Mouse (Mus musculus): ENCODE data around the gene Tnfsf13. TPM values are rescaled to one million over a fixed set of nuclear protein-coding genes. Genes with fewer than 3 reads are reported as not detected.

Tnfsf13 gene
- total and polyA plus RNA-seq, 2 experiments = 1.1 to 1.4 TPM

DNA sequence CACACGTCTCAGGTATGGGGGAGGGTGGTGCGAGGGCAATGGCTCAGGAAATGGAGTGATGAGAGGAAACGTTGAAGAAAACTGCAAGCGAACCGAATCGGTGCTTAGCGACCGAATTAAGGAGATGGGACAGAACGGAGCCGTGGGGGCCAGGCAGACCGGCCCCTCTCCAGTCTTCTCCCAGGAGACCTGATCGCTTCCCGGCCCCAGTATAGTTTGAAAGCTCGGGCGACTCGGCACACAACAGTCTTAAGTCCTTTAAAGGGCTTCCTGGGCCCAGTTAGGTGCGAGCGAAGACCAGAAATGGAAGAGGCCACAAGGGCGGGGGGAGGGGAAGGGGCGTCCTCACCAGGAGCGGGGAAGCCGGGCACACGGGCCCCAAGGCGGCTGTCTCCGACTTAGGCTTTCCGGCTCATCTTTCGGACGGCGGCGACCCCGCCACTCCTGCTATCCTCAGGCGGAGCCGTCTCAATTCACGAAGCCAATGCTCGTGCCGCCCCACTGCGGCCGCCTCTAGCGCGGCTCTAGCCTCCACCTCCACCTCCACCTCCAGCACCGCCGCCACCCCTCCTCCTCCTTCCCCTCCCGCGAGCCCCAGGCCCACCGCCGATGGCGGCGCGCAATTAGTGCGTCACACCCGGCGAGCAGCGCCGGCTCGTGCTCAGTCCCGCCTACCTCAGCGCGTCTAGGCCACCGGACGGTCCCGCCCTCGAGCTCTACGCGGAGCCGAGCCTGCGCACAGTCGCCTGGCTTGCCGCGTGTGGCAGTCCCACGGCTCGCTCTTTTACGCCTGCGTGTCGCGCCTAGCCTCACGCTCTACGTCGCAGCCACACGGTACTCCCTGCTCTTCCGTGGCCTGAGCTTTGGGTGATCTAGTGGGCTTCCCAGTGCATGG, 4.0 kb downstream of the Tnfsf13 start, which contains the start of gene Senp3:
Gene Senp3 (minus strand): TSS at position 771 of the 895 bp plus-strand sequence.
- Histone ChIP-seq H3K27ac (replicated peaks; ENCODE audit: insufficient read depth, low read depth, low read length) (peak within 1 kb of the TSS; percentile 94), H3K27me3 (ENCODE audit: control insufficient read depth, insufficient read depth, low read length) (no peaks in the 10 kb centered on the region), H3K9ac (ENCODE audit: low read depth, low read length) (peak within 1 kb of the TSS; percentile 84), H3K4me3 (ENCODE audit: insufficient read depth, low read depth, low read length) (peak within 1 kb of the TSS; percentile 78), H3K79me2 (ENCODE audit: control insufficient read depth, insufficient read depth, low read length) (peaks cover 11% of the 10 kb centered on the region; the same call in 1 of the 2 replicates), H3K36me3 (ENCODE audit: control insufficient read depth, insufficient read depth, low read length) (peaks cover 15% of the 10 kb centered on the region), H3K4me1 (ENCODE audit: control insufficient read depth, insufficient read depth, low read length) (peaks cover 11% of the 10 kb centered on the region)
- TF ChIP-seq POLR2A (IDR thresholded peaks at IDR 0.05; ENCODE audit: extremely low read depth, insufficient read depth, low read length) (peak; percentile 86), CTCF (IDR thresholded peaks at IDR 0.05; ENCODE audit: low read depth, low read length) (no peak)
- DNase-seq (ENCODE audit: extremely low read depth, low read depth, low spot score) = peak; percentile 85
- WGBS = under 1% methylated on average over 78 of the region's 80 CpGs

DNA sequence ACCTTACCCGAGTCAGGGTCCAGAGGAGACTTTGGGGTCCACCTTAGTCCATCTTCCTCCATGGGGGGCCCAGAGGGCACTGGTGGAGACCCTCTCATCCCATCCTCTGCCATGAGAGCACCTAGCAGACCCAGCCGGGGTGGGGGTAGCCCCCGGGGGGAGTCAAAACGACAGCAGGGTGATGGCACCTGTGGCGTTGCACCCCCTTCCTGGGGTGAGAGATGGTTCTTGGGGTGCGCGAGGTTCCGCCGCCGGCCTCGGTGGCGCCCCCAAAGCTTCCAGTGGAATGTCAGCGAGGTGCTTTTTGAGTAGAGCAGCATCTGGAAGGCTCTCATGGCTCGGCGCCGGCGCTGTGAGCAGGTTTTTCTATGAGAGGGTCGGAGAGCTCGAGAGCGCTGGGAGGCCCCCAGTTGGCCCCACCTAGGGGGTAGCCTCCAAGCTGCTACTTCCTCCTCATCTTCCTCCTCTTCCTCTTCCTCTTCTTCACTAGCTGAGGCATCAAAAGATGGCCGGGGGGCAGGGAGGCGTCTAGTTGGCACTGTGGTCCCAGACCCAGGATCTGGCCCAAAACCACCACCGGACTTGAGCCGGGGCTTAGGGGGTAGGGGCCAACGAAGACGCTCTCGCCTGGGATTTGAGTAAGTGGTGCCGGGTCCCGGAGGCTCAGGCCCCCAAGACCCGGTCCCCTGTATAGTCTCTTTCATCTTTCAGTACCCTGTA, 5.3 kb downstream of the Tnfsf13 start:
- Histone ChIP-seq H3K9ac (ENCODE audit: low read depth, low read length) (no peak overlapping the region), H3K4me3 (ENCODE audit: insufficient read depth, low read depth, low read length) (no peak overlapping the region), H3K27ac (replicated peaks; ENCODE audit: insufficient read depth, low read depth, low read length) (no peak overlapping the region), H3K36me3 (ENCODE audit: control insufficient read depth, insufficient read depth, low read length) (peaks cover 24% of the 10 kb centered on the region), H3K27me3 (ENCODE audit: control insufficient read depth, insufficient read depth, low read length) (no peaks in the 10 kb centered on the region), H3K79me2 (ENCODE audit: control insufficient read depth, insufficient read depth, low read length) (peaks cover 14% of the 10 kb centered on the region; the same call in 1 of the 2 replicates), H3K4me1 (ENCODE audit: control insufficient read depth, insufficient read depth, low read length) (peaks cover 5% of the 10 kb centered on the region)
- TF ChIP-seq POLR2A (IDR thresholded peaks at IDR 0.05; ENCODE audit: extremely low read depth, insufficient read depth, low read length) (no peak), CTCF (IDR thresholded peaks at IDR 0.05; ENCODE audit: low read depth, low read length) (no peak)
- 85% methylated on average over 30 of the region's 30 CpGs for WGBS
- no peak for DNase-seq (ENCODE audit: extremely low read depth, low read depth, low spot score)

DNA sequence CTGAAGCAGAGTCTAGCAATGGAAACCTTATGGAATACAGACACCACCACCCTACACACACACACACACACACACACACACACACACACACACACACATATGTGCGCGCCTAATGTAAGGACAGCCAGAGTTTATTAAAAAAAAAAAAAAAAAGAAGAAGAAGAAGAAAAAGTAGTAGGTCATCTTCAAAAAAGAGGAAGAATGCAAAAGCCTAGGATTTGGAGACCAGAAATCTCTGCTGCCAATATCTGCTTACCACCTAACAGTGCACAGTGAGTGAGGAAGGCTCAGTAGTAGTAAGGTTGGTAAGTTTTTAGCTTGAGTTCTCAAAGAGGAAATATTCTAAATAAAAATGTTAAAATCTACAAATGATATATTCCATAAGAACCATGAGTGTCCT, 6.4 kb downstream of the Tnfsf13 start:
- no peak overlapping the region for H3K9ac ChIP-seq (ENCODE audit: low read depth, low read length)
- no peak for DNase-seq (ENCODE audit: extremely low read depth, low read depth, low spot score)
- H3K4me3 ChIP-seq (ENCODE audit: insufficient read depth, low read depth, low read length) = no peak overlapping the region
- no peak overlapping the region for H3K27ac ChIP-seq (replicated peaks; ENCODE audit: insufficient read depth, low read depth, low read length)
- TF ChIP-seq POLR2A (IDR thresholded peaks at IDR 0.05; ENCODE audit: extremely low read depth, insufficient read depth, low read length) (no peak), CTCF (IDR thresholded peaks at IDR 0.05; ENCODE audit: low read depth, low read length) (no peak)
- WGBS = 89% methylated on average over 2 of the region's 2 CpGs
- no peaks in the 10 kb centered on the region for H3K27me3 ChIP-seq (ENCODE audit: control insufficient read depth, insufficient read depth, low read length)
- peaks cover 26% of the 10 kb centered on the region for H3K36me3 ChIP-seq (ENCODE audit: control insufficient read depth, insufficient read depth, low read length)
- peaks cover 2% of the 10 kb centered on the region for H3K4me1 ChIP-seq (ENCODE audit: control insufficient read depth, insufficient read depth, low read length)
- H3K79me2 ChIP-seq (ENCODE audit: control insufficient read depth, insufficient read depth, low read length) = peaks cover 14% of the 10 kb centered on the region; the same call in 1 of the 2 replicates

GRCm38 (mm10) chr11:69672211-69672706, 13.3 kb downstream of the Tnfsf13 start, which contains the start of gene Eif4a1:
Eif4a1 (minus strand) TSS chr11:69672423.
- Histone ChIP-seq H3K36me3 (ENCODE audit: control insufficient read depth, insufficient read depth, low read length) (peaks cover 55% of the 10 kb centered on the region), H3K79me2 (ENCODE audit: control insufficient read depth, insufficient read depth, low read length) (peaks cover 13% of the 10 kb centered on the region; the same call in 1 of the 2 replicates), H3K9ac (ENCODE audit: low read depth, low read length) (peak within 1 kb of the TSS; percentile 99), H3K4me1 (ENCODE audit: control insufficient read depth, insufficient read depth, low read length) (peaks cover 9% of the 10 kb centered on the region), H3K27ac (replicated peaks; ENCODE audit: insufficient read depth, low read depth, low read length) (peak within 1 kb of the TSS; percentile 95), H3K27me3 (ENCODE audit: control insufficient read depth, insufficient read depth, low read length) (no peaks in the 10 kb centered on the region), H3K4me3 (ENCODE audit: insufficient read depth, low read depth, low read length) (peak within 1 kb of the TSS; percentile 98)
- TF ChIP-seq CTCF (IDR thresholded peaks at IDR 0.05; ENCODE audit: low read depth, low read length) (no peak), POLR2A (IDR thresholded peaks at IDR 0.05; ENCODE audit: extremely low read depth, insufficient read depth, low read length) (peak; percentile 90; the same call in 1 of the 2 replicates)
- peak; percentile 99 for DNase-seq (ENCODE audit: extremely low read depth, low read depth, low spot score)
- under 1% methylated on average over 36 of the region's 36 CpGs for WGBS

DNA sequence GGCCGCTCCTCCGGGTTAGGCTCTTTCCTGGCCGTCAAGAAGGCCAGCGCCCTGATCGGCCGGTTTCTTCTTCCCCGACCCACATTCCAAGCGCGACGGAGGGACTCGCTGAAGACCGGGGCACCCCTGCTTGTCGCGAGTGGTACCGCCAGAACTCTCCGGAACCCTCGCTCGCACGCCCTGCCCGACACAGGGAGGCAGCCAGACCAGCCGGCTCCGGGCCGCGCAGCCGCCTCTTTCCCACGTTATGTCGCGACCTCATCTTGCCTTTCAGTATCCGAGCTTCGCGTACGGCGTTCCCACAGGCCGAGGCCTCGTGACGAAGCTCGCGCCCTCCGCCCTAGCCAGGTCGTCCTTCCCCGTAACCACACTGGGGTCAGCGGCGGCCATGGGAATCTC, 13.9 kb downstream of the Tnfsf13 start:
- Histone ChIP-seq H3K4me1 (ENCODE audit: control insufficient read depth, insufficient read depth, low read length) (peaks cover 9% of the 10 kb centered on the region), H3K27me3 (ENCODE audit: control insufficient read depth, insufficient read depth, low read length) (no peaks in the 10 kb centered on the region), H3K9ac (ENCODE audit: low read depth, low read length) (peak overlapping the region; percentile 99), H3K36me3 (ENCODE audit: control insufficient read depth, insufficient read depth, low read length) (peaks cover 53% of the 10 kb centered on the region), H3K4me3 (ENCODE audit: insufficient read depth, low read depth, low read length) (peak overlapping the region; percentile 98), H3K79me2 (ENCODE audit: control insufficient read depth, insufficient read depth, low read length) (peaks cover 13% of the 10 kb centered on the region; the same call in 1 of the 2 replicates), H3K27ac (replicated peaks; ENCODE audit: insufficient read depth, low read depth, low read length) (peak overlapping the region; percentile 95)
- DNase-seq (ENCODE audit: extremely low read depth, low read depth, low spot score) = no peak
- TF ChIP-seq CTCF (IDR thresholded peaks at IDR 0.05; ENCODE audit: low read depth, low read length) = no peak
- no peak for TF ChIP-seq POLR2A (IDR thresholded peaks at IDR 0.05; ENCODE audit: extremely low read depth, insufficient read depth, low read length)
- under 1% methylated on average over 43 of the region's 43 CpGs for WGBS

Data from liver, adult 2 months (tissue).